Mouse (Mus musculus) megakaryocyte, adult 5-6 weeks (primary cell): ENCODE measurements at regions not wholly inside any gene's neighbourhood (a gene's known extent, or its start where the extent isn't known, plus 50 kb on each side); places are given as distances from the start of the nearest gene placed in this dataset.

Source experiments
- ATAC-seq: 2 replicates; pipeline ENCODE4 v1.8.0; 2016; ENCODE audit warnings: mild to moderate bottlenecking, inconsistent platforms; ENCODE audit not compliant: poor library complexity, severe bottlenecking

DNA sequence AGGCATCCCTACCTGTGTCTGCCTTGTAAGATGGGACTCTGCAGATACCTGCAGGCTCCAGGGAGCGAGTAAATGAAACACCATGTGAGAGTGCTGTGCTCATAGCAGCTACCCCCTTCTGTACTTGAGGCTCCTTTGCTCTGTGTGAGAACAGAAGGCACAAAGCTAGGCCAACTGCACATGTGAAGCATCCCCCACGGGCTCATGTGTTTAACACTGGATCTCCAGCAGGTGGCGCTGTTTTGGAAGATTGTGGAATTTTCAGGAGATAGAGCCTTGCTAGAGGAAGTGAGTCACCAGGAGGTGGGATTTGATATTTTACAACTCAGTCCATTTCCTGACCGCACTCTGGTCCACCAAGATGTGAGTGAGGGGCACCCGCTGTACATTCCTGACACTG is 54.0 kb upstream of the Habp2 start:
- ATAC-seq: no peak

DNA sequence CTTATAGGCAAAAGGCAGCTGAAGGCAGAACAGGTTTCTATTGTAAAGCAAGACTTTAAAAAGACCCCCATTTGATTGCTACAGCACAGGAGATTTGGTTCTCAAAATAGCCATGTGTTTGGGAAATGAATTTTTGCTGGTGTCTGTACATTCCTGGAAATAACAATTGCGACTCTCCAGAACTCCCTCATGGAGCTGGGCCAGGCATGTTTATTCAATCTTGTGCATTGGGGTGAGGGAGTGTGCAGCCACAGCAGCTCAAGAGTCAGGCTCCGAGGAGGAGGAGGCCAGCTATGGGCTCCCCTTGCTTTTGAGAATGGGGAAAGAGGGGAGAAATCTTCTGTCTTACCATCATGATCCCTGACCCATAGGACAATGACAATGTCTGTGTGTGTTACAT is 51.9 kb upstream of the Habp2 start:
- ATAC-seq: no peak
